Mouse (Mus musculus): ENCODE results near the gene Tspan18.

Tspan18 gene

GRCm38 (mm10) chr2:93333817-93334731 is at the start of gene Tspan18:
Gene Tspan18, minus strand, starts transcription at chr2:93334505.
- in situ Hi-C loops (cut with MboI), result no loop called here

- in situ Hi-C loops (cut with MboI), result no loop called here
Measured at GRCm38 (mm10) chr2:93383831-93384230, 49.5 kb upstream of the Tspan18 start.

- in situ Hi-C loops (cut with MboI), result no loop called here
Measured at GRCm38 (mm10) chr2:93380680-93381089, 46.4 kb upstream of the Tspan18 start.

- in situ Hi-C loops (cut with MboI), result no loop called here
Measured at GRCm38 (mm10) chr2:93377797-93378196, 43.5 kb upstream of the Tspan18 start.

- in situ Hi-C loops (cut with MboI), result no loop called here
Measured at GRCm38 (mm10) chr2:93377157-93377556, 42.9 kb upstream of the Tspan18 start.

GRCm38 (mm10) chr2:93372872-93373271 is 38.6 kb upstream of the Tspan18 start:
- in situ Hi-C loops (cut with MboI), result no loop called here

GRCm38 (mm10) chr2:93372097-93372571 is 37.8 kb upstream of the Tspan18 start:
- in situ Hi-C loops (cut with MboI), result no loop called here

GRCm38 (mm10) chr2:93368954-93369353 is 34.6 kb upstream of the Tspan18 start:
- in situ Hi-C loops (cut with MboI), result no loop called here

- in situ Hi-C loops (cut with MboI), result no loop called here
Measured at GRCm38 (mm10) chr2:93367962-93368361, 33.7 kb upstream of the Tspan18 start.

- in situ Hi-C loops (cut with MboI), result no loop called here
Measured at GRCm38 (mm10) chr2:93365411-93365810, 31.1 kb upstream of the Tspan18 start.

GRCm38 (mm10) chr2:93364951-93365350 is 30.6 kb upstream of the Tspan18 start:
- in situ Hi-C loops (cut with MboI), result no loop called here

- in situ Hi-C loops (cut with MboI), result no loop called here
Measured at GRCm38 (mm10) chr2:93361454-93361853, 27.1 kb upstream of the Tspan18 start.

GRCm38 (mm10) chr2:93360310-93360709 is 26.0 kb upstream of the Tspan18 start:
- in situ Hi-C loops (cut with MboI), result no loop called here

- in situ Hi-C loops (cut with MboI), result no loop called here
Measured at GRCm38 (mm10) chr2:93357391-93357790, 23.1 kb upstream of the Tspan18 start.

- in situ Hi-C loops (cut with MboI), result no loop called here
Measured at GRCm38 (mm10) chr2:93355845-93356244, 21.5 kb upstream of the Tspan18 start.

GRCm38 (mm10) chr2:93354621-93355020 is 20.3 kb upstream of the Tspan18 start:
- in situ Hi-C loops (cut with MboI), result no loop called here

- in situ Hi-C loops (cut with MboI), result no loop called here
Measured at GRCm38 (mm10) chr2:93353725-93354124, 19.4 kb upstream of the Tspan18 start.

GRCm38 (mm10) chr2:93352915-93353685 is 18.8 kb upstream of the Tspan18 start:
- in situ Hi-C loops (cut with MboI), result no loop called here

- in situ Hi-C loops (cut with MboI), result no loop called here
Measured at GRCm38 (mm10) chr2:93351352-93351751, 17.0 kb upstream of the Tspan18 start.

GRCm38 (mm10) chr2:93347018-93347417 is 12.7 kb upstream of the Tspan18 start:
- in situ Hi-C loops (cut with MboI), result no loop called here

GRCm38 (mm10) chr2:93346609-93347008 is 12.3 kb upstream of the Tspan18 start:
- in situ Hi-C loops (cut with MboI), result no loop called here

- in situ Hi-C loops (cut with MboI), result no loop called here
Measured at GRCm38 (mm10) chr2:93345663-93346268, 11.5 kb upstream of the Tspan18 start.

Data from mature B cell (primary cell).